Mouse (Mus musculus): ENCODE results near the gene Vmn1r36.
"Not testable (repeated sequence)": the region's sequence is repeated elsewhere in the genome, so short reads cannot be mapped to it uniquely, and the experiment has no call there.

Vmn1r36 gene
- long read RNA-seq, experiment 1, result 0 reads
- long read RNA-seq, experiment 2, result 0 reads

- intact Hi-C loops (cut with DNase I), result not testable (repeated sequence)
These were observed at the start of gene Vmn1r36 for GRCm38 (mm10) chr6:66719068-66719467. TSS of gene Vmn1r36 (minus strand) at chr6:66719168.

- intact Hi-C loops (cut with DNase I), result not testable (repeated sequence)
These were observed 10.1 kb upstream of the Vmn1r36 start, which contains the start of gene Vmn1r37 for GRCm38 (mm10) chr6:66729082-66729481. TSS of gene Vmn1r37 (plus strand) at chr6:66729382.

DNA sequence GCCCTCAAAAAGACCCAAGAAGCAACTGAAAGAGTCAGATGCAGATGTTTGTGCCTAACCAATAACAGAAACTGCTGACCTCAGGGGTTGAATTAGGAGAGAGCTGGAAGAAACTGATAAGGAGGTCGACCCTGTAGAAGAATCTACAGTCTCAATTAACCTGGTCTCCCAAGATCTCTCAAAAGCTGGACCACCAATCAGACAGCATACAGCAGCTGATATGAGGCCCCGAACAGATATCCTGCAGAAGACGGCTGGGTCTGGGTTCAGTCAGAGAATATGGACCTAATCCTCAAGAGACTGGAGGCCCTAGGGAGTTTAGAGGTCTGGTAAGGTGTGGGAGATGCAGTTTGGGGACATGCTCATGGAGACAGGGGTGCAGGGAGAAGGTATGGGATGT, 5.1 kb downstream of the Vmn1r36 start:
- intact Hi-C loops (cut with DNase I), result no loop called here

GRCm38 (mm10) chr6:66708901-66709300, 10.1 kb downstream of the Vmn1r36 start:
- intact Hi-C loops (cut with DNase I), result no loop called here

DNA sequence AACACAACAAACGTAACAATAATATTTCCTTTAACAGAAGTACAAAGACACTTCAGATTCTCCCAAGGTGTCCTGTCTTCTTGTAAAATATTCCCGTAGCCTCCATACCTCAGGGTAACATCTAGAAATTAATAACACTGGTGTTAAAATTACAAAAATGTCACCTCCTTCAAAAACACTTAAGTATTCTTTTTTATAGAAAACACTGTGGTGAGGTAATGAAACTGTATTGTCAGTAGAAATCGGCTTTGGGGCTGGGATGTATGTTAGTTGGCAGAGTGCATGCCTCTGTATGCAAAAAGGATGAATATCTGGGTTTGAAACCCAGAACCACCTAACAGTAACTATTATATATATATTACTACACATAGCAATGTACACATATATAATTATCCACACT, 33.2 kb downstream of the Vmn1r36 start, which contains the start of gene Vmn1r35:
Gene Vmn1r35 (minus strand): TSS at position 101 of the 400 bp plus-strand sequence.
- intact Hi-C loops (cut with DNase I), result no loop called here

All from adrenal gland (tissue).